Mouse (Mus musculus) adrenal gland, adult 2 months (tissue): ENCODE measurements at regions not wholly inside any gene's neighbourhood (a gene's known extent, or its start where the extent isn't known, plus 50 kb on each side); places are given as distances from the start of the nearest gene placed in this dataset.

Experiments
- DNase-seq: peaks from one replicate; pipeline ENCODE4 v3.0.0; 2021

GRCm38 (mm10) chr13:52055741-52056140, 209.3 kb downstream of the Gadd45g start:
- DNase-seq: no peak

- no peak for DNase-seq
Observed at GRCm38 (mm10) chr13:52057456-52057855, 211.0 kb downstream of the Gadd45g start.

GRCm38 (mm10) chr13:52059756-52060417, 213.4 kb downstream of the Gadd45g start:
- no peak for DNase-seq

- no peak for DNase-seq
Observed at GRCm38 (mm10) chr13:52060418-52060870, 214.0 kb downstream of the Gadd45g start.

GRCm38 (mm10) chr13:52061454-52061853, 215.0 kb downstream of the Gadd45g start:
- DNase-seq: no peak

GRCm38 (mm10) chr13:52061881-52062280, 215.4 kb downstream of the Gadd45g start:
- DNase-seq: no peak

GRCm38 (mm10) chr13:52062576-52062975, 216.1 kb downstream of the Gadd45g start:
- DNase-seq: no peak

- DNase-seq: peak; percentile 75
Observed at GRCm38 (mm10) chr13:52065274-52065673, 218.8 kb downstream of the Gadd45g start.

GRCm38 (mm10) chr13:52065720-52066119, 219.2 kb downstream of the Gadd45g start:
- DNase-seq: no peak

- DNase-seq: no peak
Observed at GRCm38 (mm10) chr13:52067048-52067447, 220.6 kb downstream of the Gadd45g start.

- peak; percentile 30 for DNase-seq
Observed at GRCm38 (mm10) chr13:52068886-52069439, 222.5 kb downstream of the Gadd45g start.

- DNase-seq: peak; percentile 66
Observed at GRCm38 (mm10) chr13:52069714-52070113, 223.2 kb downstream of the Gadd45g start.

- DNase-seq: no peak
Observed at GRCm38 (mm10) chr13:52070731-52071663, 224.5 kb downstream of the Gadd45g start.

GRCm38 (mm10) chr13:52077616-52078015, 231.1 kb downstream of the Gadd45g start:
- no peak for DNase-seq

GRCm38 (mm10) chr13:52078561-52078960, 232.1 kb downstream of the Gadd45g start:
- no peak for DNase-seq

- DNase-seq: peak; percentile 29
Observed at GRCm38 (mm10) chr13:52079678-52080246, 233.3 kb downstream of the Gadd45g start.

GRCm38 (mm10) chr13:52083601-52084455, 237.3 kb downstream of the Gadd45g start:
- no peak for DNase-seq

- no peak for DNase-seq
Observed at GRCm38 (mm10) chr13:52085110-52085509, 238.6 kb downstream of the Gadd45g start.

- no peak for DNase-seq
Observed at GRCm38 (mm10) chr13:52088319-52088718, 241.8 kb downstream of the Gadd45g start.

GRCm38 (mm10) chr13:52090365-52090764, 243.9 kb downstream of the Gadd45g start:
- DNase-seq: no peak

- DNase-seq: no peak
Observed at GRCm38 (mm10) chr13:52094785-52095184, 248.3 kb downstream of the Gadd45g start.
